11 mouse cellular contexts compared by ENCODE assay signal in the genomic region with DNA sequence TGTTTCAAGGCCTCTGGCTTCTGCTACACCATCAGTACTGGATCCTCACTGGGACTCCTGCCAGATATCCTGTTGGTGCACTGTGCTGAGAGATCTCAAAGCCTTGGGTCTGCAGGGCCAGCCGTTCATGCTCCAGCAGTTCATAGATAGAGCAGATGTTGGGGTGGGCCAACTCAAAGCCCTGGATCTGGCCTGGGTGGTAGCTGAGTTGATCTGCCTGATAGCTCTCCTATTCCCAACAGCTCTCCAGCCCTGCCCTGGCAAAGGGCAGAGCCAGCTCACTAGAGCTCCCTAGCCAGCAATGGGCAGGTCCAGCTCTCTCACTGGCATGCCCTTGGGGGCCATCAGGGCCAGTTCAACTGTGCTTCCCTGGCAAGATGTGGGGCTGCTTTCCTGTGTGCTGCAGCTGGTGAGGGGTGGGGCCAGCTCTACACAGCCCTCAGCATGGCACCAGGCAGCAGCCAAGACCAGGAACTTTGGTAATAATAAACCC.
DNase-seq lines count a peak whose midpoint lies in the region; ATAC-seq lines count a peak whose summit lies in the region.
"Had no signal": no experiment of that assay in that cellular context is flagged by ENCODE, and none has a peak within 500 bp of the region (broad histone marks: within the 10 kb centered on the region; RNA-seq: fewer than 3 reads in every experiment).

No protein-coding gene starts in this region.

- H3K36me3 ChIP-seq in midbrain, embryonic 16.5 days (ENCODE audit: control insufficient read depth, insufficient read depth, low read length) = no peaks in the 10 kb centered on the region
- no peaks in the 10 kb centered on the region for H3K36me3 ChIP-seq in midbrain, embryonic 11.5 days (ENCODE audit: control insufficient read depth, insufficient read depth, low read length)
- H3K36me3 ChIP-seq: midbrain, embryonic 13.5 days had no signal

- no peaks in the 10 kb centered on the region for H3K4me1 ChIP-seq in midbrain, embryonic 16.5 days (ENCODE audit: control insufficient read depth, insufficient read depth, low read length)
- H3K4me1 ChIP-seq in midbrain, embryonic 11.5 days (ENCODE audit: control insufficient read depth, insufficient read depth, low read length) = no peaks in the 10 kb centered on the region
- H3K4me1 ChIP-seq: midbrain, embryonic 13.5 days had no signal

- DNase-seq in gastrocnemius, postnatal 25 days = peak; percentile 10
- no peak for DNase-seq in gastrocnemius, adult 8-10 months (ENCODE audit: low spot score in 2 of 2)
- DNase-seq in midbrain, embryonic 11.5 days (ENCODE audit: low spot score, missing footprints) = no peak
- peak; percentile 80 for DNase-seq in adrenal gland, postnatal 14 days
- no peak for DNase-seq in spleen, postnatal 14 days (ENCODE audit: low spot score in 2 of 2)
- DNase-seq: lung, adult 2 months; spleen, adult 18-20 months; thymus, adult 18-20 months had no signal

- ATAC-seq in midbrain, embryonic 16.5 days = 0 out of 2 replicates have a peak, but pooled peaks have one; percentile 17
- ATAC-seq in midbrain, embryonic 11.5 days (ENCODE audit: low FRiP score) = no peak
- ATAC-seq in megakaryocyte-erythroid progenitor cell, adult 5-6 weeks (replicated peaks; ENCODE audit: low FRiP score, low TSS enrichment, poor library complexity, severe bottlenecking) = peak; percentile 45; the same call in 1 of the 2 replicates
- ATAC-seq: midbrain, embryonic 13.5 days had no signal

- H3K9ac ChIP-seq in midbrain, embryonic 16.5 days (ENCODE audit: low read depth, low read length) = no peak overlapping the region
- no peak overlapping the region for H3K9ac ChIP-seq in midbrain, embryonic 11.5 days (ENCODE audit: low read length)
- H3K9ac ChIP-seq: midbrain, embryonic 13.5 days had no signal

- no peaks in the 10 kb centered on the region for H3K9me3 ChIP-seq in midbrain, embryonic 16.5 days (replicated peaks; ENCODE audit: control insufficient read depth, low read length, poor library complexity, severe bottlenecking)
- no peaks in the 10 kb centered on the region for H3K9me3 ChIP-seq in midbrain, embryonic 11.5 days (ENCODE audit: control insufficient read depth, low read length)
- H3K9me3 ChIP-seq: midbrain, embryonic 13.5 days had no signal

- no peak overlapping the region for H3K4me3 ChIP-seq in midbrain, embryonic 16.5 days (ENCODE audit: low read depth, low read length)
- H3K4me3 ChIP-seq in midbrain, embryonic 11.5 days (ENCODE audit: low read depth, low read length) = no peak overlapping the region
- H3K4me3 ChIP-seq: midbrain, embryonic 13.5 days had no signal

- H3K27me3 ChIP-seq in midbrain, embryonic 16.5 days (ENCODE audit: control insufficient read depth, insufficient read depth, low read depth, low read length) = no peaks in the 10 kb centered on the region
- no peaks in the 10 kb centered on the region for H3K27me3 ChIP-seq in midbrain, embryonic 11.5 days (ENCODE audit: control insufficient read depth, insufficient read depth, low read length)
- H3K27me3 ChIP-seq: midbrain, embryonic 13.5 days had no signal

- WGBS in midbrain, embryonic 16.5 days = 67% methylated on average over 1 of the region's 1 CpGs
- 84% methylated on average over 1 of the region's 1 CpGs for WGBS in midbrain, embryonic 11.5 days

- no peak overlapping the region for H3K4me2 ChIP-seq in midbrain, embryonic 16.5 days (ENCODE audit: low read length)
- no peak overlapping the region for H3K4me2 ChIP-seq in midbrain, embryonic 11.5 days
- H3K4me2 ChIP-seq: midbrain, embryonic 13.5 days had no signal

- no peak overlapping the region for H3K27ac ChIP-seq in midbrain, embryonic 16.5 days (ENCODE audit: low read length)
- H3K27ac ChIP-seq in midbrain, embryonic 11.5 days (ENCODE audit: low read depth, low read length) = no peak overlapping the region
- H3K27ac ChIP-seq: midbrain, embryonic 13.5 days had no signal

Comparison
In these comparisons a context has a peak if more than half of its experiments do, and no peak if none do; other contexts are left out.
1. DNase-seq: peak in gastrocnemius, postnatal 25 days (single experiment) and adrenal gland, postnatal 14 days (single experiment); none in gastrocnemius, adult 8-10 months (0 of 2), midbrain, embryonic 11.5 days (single experiment) and spleen, postnatal 14 days (0 of 2).